Mouse (Mus musculus): ENCODE data around the gene Lrrc72. TPM values are rescaled to one million over a fixed set of nuclear protein-coding genes. Genes with fewer than 3 reads are reported as not detected.

Gene Lrrc72
- polyA plus RNA-seq (2014; fragmentation: Illumina TruSeq; extraction: RNeasy Lipid Tissue Mini Kit (QIAGEN cat#74804); ENCODE audit: low read depth, low replicate concordance): 121 TPM

DNA sequence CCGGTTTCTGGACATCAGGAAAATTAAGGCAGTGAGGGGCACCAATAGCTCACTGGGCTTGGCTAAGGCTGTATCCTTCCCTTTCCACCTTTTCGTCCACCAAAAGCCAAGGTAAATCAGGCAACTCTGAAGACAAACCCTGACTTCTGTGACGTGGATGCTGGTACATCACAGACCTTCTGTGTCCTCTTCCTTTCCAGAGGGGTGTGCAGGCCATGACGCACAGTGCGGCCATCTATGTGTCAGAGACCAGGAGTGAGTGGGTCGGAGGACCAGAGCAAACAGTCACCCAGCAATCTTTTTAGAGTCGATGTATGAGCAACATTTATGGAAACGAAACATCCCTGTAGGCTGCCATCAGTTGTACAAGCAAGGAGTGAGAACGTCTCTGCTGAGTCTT lies at the start of gene Lrrc72:
Gene Lrrc72 (minus strand): TSS at position 101 of the 400 bp plus-strand sequence.

Other genes starting within 250 kb of the Lrrc72 start
- gene Tspan13, start 210.9 kb downstream of the Lrrc72 start, polyA plus RNA-seq (2014; fragmentation: Illumina TruSeq; extraction: RNeasy Lipid Tissue Mini Kit (QIAGEN cat#74804); ENCODE audit: low read depth, low replicate concordance): 19.3 TPM
- 4.6 TPM for gene Ankmy2, start 96.3 kb downstream of the Lrrc72 start, polyA plus RNA-seq (2014; fragmentation: Illumina TruSeq; extraction: RNeasy Lipid Tissue Mini Kit (QIAGEN cat#74804); ENCODE audit: low read depth, low replicate concordance)
- gene Bzw2, start 95.3 kb downstream of the Lrrc72 start, polyA plus RNA-seq (2014; fragmentation: Illumina TruSeq; extraction: RNeasy Lipid Tissue Mini Kit (QIAGEN cat#74804); ENCODE audit: low read depth, low replicate concordance): 4.4 TPM
- 2.1 TPM for gene Sostdc1, start 60.7 kb upstream of the Lrrc72 start, polyA plus RNA-seq (2014; fragmentation: Illumina TruSeq; extraction: RNeasy Lipid Tissue Mini Kit (QIAGEN cat#74804); ENCODE audit: low read depth, low replicate concordance)
- 11.3 TPM for gene Ispd, start 128.1 kb upstream of the Lrrc72 start, polyA plus RNA-seq (2014; fragmentation: Illumina TruSeq; extraction: RNeasy Lipid Tissue Mini Kit (QIAGEN cat#74804); ENCODE audit: low read depth, low replicate concordance)
- not detected for gene D630036H23Rik, start 128.8 kb upstream of the Lrrc72 start, polyA plus RNA-seq (2014; fragmentation: Illumina TruSeq; extraction: RNeasy Lipid Tissue Mini Kit (QIAGEN cat#74804); ENCODE audit: low read depth, low replicate concordance)

Data from testis, adult 10 weeks (tissue).